Mouse (Mus musculus): ENCODE data around the gene Abca13. TPM values are rescaled to one million over a fixed set of nuclear protein-coding genes. Genes with fewer than 3 reads are reported as not detected.
A peak's percentile ranks its signal among the peaks of the same experiment; 100 is the strongest.
"Not testable (repeated sequence)": the region's sequence is repeated elsewhere in the genome, so short reads cannot be mapped to it uniquely, and the experiment has no call there.

Gene Abca13
- total RNA-seq, 2 experiments from 2014 or later, result not detected

- no peak for DNase-seq
- intact Hi-C loops (cut with DNase I), result no loop called here
These were observed 93.5 kb downstream of the Abca13 start for GRCm38 (mm10) chr11:9285204-9285603.

GRCm38 (mm10) chr11:9285759-9286158, 94.0 kb downstream of the Abca13 start:
- intact Hi-C loops (cut with DNase I), result no loop called here
- DNase-seq, result no peak

GRCm38 (mm10) chr11:9291168-9291567, 99.4 kb downstream of the Abca13 start:
- DNase-seq, result no peak
- intact Hi-C loops (cut with DNase I), result no loop called here

- intact Hi-C loops (cut with DNase I), result no loop called here
- no peak for DNase-seq
These were observed 107.9 kb downstream of the Abca13 start for GRCm38 (mm10) chr11:9299615-9300014.

- DNase-seq, result no peak
- intact Hi-C loops (cut with DNase I), result no loop called here
These were observed 113.7 kb downstream of the Abca13 start for GRCm38 (mm10) chr11:9305450-9305849.

DNA sequence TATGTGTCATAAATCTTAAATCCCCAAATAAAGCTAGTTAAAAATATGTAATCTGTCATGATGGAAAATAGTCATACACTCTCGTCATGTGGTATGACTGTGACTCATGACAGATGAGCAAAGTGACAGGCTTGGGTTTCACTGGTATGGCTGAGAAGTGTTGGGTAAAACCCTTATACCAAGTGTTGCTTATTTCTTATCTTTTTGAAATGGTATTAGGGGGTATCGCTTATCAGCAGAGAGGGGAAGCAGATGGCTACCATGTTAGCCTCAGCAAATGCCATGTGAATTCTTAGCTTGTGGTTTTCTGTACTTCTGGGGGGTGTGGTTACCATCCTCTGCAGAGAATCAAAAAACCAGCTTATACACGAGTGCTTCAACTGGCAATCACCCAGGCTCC, 124.8 kb downstream of the Abca13 start:
- intact Hi-C loops (cut with DNase I), result loop anchor here (2.0 to 10.0 kb wide), 2 partner anchors 168 to 1906 kb away; no protein-coding TSS in a partner anchor
- no peak for DNase-seq

DNA sequence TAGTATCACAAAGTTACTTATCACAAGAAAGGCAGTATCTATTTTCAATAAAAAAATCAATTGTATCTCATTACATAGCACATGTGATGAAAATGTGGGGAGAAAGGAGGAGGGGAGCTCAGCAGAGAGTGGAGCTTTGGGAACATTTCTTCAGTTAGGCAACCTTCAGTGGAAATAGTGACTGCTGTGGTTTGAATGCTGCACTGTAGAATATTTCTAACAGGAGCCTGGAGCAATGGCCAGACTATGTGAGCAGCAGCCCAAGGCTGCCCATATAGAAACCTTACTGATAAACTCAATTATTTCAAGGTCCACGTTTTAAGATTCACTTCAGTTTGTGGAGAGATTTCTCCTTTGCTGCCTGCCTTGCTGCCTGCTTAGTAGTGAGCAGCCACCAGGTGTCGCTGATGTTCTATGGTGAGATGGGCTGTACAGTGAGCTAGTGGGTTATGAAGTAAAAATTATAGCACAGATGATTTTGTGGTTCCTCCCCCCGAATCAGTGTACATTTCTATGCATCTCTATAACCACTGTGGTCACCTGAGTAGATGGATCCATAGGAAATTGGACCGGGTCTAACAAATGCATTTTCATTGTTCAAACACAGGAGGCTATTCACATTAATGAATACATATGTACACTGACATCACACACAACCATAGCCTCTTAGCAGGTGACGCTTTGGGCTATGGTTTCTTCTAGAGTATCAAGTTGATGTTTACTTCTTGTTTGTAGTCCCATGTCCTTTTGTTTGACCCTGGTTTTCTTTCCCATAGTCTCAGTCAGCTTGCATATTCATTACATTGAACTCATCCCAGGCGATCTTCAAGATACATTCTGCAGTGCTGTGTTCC, 125.6 kb downstream of the Abca13 start:
- intact Hi-C loops (cut with DNase I), result loop anchor here (1.0 to 10.0 kb wide), 3 partner anchors 167 to 1905 kb away; no protein-coding TSS in a partner anchor
- peak; percentile 56 to 77 for DNase-seq

- DNase-seq, result peak; percentile 37 to 52
- intact Hi-C loops (cut with DNase I), result no loop called here
These were observed 146.4 kb downstream of the Abca13 start for GRCm38 (mm10) chr11:9338151-9338550.

- intact Hi-C loops (cut with DNase I), result no loop called here
These were observed 156.0 kb downstream of the Abca13 start for GRCm38 (mm10) chr11:9347724-9348123.

DNA sequence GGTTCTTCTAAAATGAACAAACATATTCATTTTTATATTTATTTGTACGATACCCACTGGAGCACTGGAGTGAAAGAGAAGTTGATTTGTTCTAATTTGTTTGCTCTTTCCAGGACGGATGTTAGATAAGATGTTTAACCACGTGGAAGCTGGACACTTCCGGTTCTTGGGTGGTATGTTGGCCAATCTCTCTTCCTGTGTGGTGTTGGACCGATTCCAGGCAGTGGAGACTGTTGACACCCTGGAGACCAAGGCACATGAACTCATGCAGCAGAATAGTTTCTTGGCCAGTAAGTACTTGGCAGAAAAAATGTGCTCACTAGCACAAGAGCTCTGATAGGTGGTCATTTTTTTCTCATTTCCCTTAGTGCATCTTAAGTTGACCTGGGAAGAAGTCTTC, 181.4 kb downstream of the Abca13 start:
- intact Hi-C loops (cut with DNase I), result no loop called here
- peak; percentile 4 to 8 for DNase-seq

More at GRCm38 (mm10) chr11:9347724-9348123, 156.0 kb downstream of the Abca13 start:
- peak in 1 of 2 experiments; percentile 21 for DNase-seq

DNA sequence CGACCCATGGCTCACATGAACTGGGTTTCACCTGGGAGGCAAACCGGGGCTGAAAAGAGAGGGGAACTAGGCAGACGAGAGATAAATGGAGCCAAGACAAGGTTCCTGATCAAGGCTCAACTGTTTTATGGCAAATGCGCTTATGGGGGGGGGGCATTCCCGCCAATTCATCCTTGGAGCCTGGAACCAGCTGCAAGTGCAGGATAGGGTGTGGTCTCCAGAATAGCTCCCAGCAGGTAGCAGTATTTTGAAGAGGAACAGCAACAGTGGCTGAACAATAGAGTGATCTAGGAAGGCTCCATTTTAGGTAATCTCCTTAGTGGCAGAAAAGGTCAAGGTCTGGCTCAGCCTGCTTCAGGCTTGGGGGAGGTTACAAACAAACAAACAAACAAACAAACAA, 182.7 kb downstream of the Abca13 start:
- DNase-seq; intact Hi-C loops (cut with DNase I): not testable (repeated sequence)

- no peak for DNase-seq
- intact Hi-C loops (cut with DNase I), result no loop called here
These were observed 196.8 kb downstream of the Abca13 start for GRCm38 (mm10) chr11:9388520-9388919.

GRCm38 (mm10) chr11:9416946-9417345, 225.2 kb downstream of the Abca13 start:
- intact Hi-C loops (cut with DNase I), result no loop called here
- no peak for DNase-seq

DNA sequence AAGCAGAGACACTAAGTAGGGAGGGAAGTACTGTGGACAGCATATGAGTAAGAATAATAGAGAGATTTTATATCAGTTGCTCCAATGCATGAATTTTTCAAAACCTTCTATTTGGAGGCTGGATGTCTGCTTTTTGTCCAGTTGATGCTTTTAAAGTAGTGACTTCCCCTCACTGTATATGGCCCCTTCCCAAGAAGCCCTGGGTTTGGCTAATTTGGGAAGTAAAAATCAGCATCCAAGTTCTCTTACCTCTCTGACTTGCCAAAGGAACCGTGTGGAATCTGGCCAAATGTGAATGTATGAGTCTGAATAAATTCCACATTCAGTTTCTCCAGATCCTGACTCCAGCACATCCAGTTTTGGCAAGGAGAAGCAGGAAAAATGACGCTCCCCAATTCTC, 228.5 kb downstream of the Abca13 start:
- no peak for DNase-seq
- intact Hi-C loops (cut with DNase I), result no loop called here

GRCm38 (mm10) chr11:9427411-9427810, 235.7 kb downstream of the Abca13 start:
- peak; percentile 56 to 69 for DNase-seq
- intact Hi-C loops (cut with DNase I), result no loop called here

DNA sequence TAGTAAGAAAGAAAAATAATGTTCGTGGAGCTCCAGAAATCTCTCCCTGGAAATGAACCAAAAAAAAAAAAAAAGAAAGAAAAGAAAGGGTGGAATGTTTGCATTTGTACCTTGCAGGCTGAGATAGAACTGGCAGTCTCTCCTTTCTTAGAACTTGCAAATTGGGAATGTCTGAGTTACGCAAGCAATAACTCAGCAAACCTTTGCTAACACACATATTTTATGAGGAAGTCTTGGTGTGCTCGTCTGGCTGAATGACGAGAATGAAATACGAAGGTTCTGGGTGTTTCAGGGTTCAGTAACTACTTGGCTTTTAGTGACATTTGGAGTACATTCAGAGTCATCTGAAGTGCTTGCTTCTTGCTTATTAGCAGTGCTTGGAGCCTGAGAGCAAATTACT, 241.1 kb downstream of the Abca13 start:
- intact Hi-C loops (cut with DNase I), result no loop called here
- no peak for DNase-seq

GRCm38 (mm10) chr11:9436617-9437016, 244.9 kb downstream of the Abca13 start:
- intact Hi-C loops (cut with DNase I), result no loop called here
- no peak for DNase-seq

DNA sequence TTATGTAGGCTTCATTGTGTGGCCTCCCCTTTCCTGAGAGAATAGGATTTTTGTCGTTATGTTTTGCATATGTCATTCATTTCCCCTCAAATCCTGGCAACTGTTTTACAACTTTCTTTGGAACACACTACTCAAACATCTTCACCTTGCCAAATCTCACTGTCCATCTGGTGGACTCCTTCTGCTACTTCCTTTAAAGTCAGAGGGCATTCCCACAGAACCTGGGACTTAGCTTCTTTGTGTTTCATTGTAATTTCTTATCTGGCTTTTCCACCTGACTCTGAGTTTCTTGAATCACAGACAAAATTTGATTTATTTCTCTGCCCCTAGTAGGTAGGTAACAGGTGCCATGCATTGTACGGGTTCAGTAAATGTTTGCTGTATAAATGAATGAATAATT, 248.0 kb downstream of the Abca13 start:
- intact Hi-C loops (cut with DNase I), result no loop called here
- no peak for DNase-seq

DNA sequence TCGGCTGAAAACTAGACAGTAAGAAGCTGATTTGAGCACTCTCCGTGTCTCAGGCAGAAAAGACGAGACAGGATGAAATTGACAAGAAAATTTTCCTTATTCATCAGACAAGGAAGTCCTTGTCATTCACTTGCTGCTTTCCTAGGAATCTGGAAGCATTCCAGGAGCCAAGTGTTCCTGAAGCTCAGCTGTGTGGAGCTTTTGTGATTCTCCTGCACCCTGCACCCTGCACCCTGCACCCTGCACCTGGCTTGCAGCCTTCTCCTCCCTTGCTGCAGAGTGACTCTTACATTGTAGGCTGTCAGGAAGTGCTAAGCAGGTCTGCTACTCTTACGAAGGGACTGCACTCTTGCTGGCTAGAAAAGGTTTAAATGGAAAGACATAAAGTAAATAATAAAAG, 249.4 kb downstream of the Abca13 start:
- DNase-seq, result no peak
- intact Hi-C loops (cut with DNase I), result no loop called here

DNA sequence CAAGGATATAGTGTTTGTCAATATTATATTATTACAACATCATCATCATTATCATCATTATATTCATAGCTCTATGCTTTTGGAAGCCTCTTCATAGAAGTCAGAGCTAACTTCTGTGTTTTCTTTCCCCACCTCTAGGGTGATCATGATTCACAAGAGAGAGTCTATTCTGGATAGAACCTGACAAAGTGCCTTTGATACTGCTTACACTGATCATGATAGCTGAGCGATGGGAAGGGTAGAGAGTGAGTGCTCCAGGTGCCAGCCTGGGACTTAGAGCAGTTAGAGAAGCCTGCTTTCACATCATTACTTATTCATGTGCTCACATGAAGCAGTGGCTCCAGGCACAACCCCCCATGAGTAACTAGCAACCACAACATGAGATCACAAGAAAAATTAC, 280.7 kb downstream of the Abca13 start:
- intact Hi-C loops (cut with DNase I), result no loop called here
- no peak for DNase-seq

DNA sequence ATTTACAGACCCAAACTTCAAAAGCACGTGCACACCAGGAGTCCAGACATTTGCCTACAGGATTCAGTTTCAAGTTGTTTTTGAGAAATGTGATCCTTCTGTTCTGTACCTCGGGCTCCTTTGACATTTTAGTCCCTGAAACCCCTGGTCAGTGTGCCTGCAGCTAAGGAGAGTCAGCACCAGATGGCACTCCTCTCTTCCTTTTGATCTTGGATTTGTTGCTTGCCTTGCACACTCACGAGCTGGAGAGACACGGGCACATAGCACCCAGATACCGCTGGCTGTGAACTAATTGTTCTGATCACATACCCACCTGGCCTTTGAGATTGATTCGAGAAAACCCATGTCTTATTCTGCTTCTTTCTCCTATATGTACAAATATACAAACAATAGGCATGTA, 289.8 kb downstream of the Abca13 start:
- peak; percentile 31 to 42 for DNase-seq
- intact Hi-C loops (cut with DNase I), result loop anchor here (1.0 to 10.0 kb wide), 4 partner anchors 167 to 1741 kb away; no protein-coding TSS in a partner anchor
